Mouse (Mus musculus): ENCODE measurements around the gene Cacna1i.

The Cacna1i gene

DNA sequence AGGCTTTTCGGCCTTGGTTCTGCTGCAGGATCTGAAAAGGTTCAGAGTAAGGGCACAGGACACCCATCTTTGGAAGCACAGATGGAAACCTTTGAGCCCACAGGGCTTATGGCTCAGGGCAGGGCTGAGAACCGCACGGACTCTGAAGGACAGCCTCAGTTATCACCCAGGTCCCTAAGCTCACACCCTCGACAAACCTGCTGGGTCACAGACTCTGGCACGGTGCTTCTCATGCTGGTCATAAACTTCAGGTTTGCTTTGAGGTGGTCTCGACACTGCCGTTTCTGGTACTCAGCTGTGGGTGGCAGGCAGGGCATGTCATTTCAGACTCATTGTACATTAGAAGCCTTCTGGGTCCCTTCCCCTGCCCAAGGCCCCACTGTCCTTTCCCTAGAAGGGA is 25.9 kb upstream of the Cacna1i start:
- no peak for TF ChIP-seq POU5F1 (IDR thresholded peaks at IDR 0.05; ENCODE audit: borderline replicate concordance, low read length)
- no peak for TF ChIP-seq NANOG (IDR thresholded peaks at IDR 0.05; ENCODE audit: borderline replicate concordance, low read length)
- TF ChIP-seq CTCF (conservative IDR thresholded peaks at IDR 0.05; ENCODE audit: low read length) = no peak
- Histone ChIP-seq H3K36me3 (ENCODE audit: insufficient read depth, low read length) (peaks cover 61% of the 10 kb centered on the region), H3K4me3 (replicated peaks; ENCODE audit: low read length) (no peak overlapping the region), H3K9me3 (ENCODE audit: low read length) (no peaks in the 10 kb centered on the region), H3K27me3 (ENCODE audit: insufficient read depth, low read length) (no peaks in the 10 kb centered on the region), H3K4me1 (replicated peaks; ENCODE audit: low read depth, low read length) (peaks cover 77% of the 10 kb centered on the region)

DNA sequence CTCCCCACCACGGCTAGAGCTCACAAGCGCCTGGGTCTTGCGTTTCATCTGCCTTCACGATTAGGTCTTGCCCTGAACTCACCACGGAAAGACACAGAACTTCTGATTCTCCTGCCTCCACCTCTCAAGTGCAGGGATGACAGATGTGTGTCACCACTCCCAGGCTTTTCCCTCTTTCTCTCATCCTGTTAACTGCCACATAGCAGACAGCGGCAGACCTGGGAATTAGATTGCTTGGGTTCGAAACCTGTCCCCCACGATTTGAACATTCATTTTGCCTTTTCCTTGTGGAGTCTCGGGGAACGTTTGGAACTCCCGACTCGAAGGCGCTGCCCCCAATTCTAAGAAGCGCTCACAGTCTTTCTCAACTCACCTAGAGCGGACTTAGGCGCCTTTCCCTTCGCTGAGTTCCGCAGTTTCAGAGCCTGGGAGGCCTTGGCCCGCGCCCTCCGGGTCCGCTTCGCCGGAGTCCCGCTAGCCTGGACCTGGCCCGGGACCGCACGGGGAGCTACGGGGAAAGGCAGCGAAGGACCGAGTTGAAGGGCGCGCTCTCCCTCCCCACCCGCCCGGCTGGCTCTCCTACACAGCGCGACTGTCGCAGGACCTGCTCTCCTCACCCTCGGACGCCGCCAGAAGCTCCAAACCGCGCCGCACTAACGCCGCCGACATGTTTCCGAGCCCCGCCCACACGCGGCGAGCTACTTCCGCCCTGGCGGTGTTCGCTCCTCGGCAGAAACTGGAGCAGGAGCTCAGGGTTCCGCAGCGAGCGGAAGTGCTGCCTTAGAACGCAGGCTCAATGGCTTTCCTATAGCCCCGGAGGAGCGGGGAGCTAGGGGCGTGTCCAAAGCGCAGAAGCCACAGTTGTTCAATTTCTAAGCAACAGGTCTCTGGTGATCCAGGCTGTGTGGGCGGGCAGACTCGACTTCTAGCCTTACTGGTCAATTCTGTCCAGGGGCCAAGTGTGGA is 23.1 kb upstream of the Cacna1i start, which contains the start of gene Rps19bp1:
Rps19bp1 (minus strand) TSS at position 706 of the 966 bp plus-strand sequence.
- Histone ChIP-seq H3K4me1 (replicated peaks; ENCODE audit: low read depth, low read length) (peaks cover 54% of the 10 kb centered on the region), H3K4me3 (replicated peaks; ENCODE audit: low read length) (peak within 1 kb of the TSS; percentile 98), H3K36me3 (ENCODE audit: insufficient read depth, low read length) (peaks cover 39% of the 10 kb centered on the region), H3K9me3 (ENCODE audit: low read length) (peaks cover under 1% of the 10 kb centered on the region; the same call in 1 of the 2 replicates), H3K27me3 (ENCODE audit: insufficient read depth, low read length) (no peaks in the 10 kb centered on the region)
- TF ChIP-seq POU5F1 (IDR thresholded peaks at IDR 0.05; ENCODE audit: borderline replicate concordance, low read length) (no peak), NANOG (IDR thresholded peaks at IDR 0.05; ENCODE audit: borderline replicate concordance, low read length) (no peak), CTCF (conservative IDR thresholded peaks at IDR 0.05; ENCODE audit: low read length) (no peak)

DNA sequence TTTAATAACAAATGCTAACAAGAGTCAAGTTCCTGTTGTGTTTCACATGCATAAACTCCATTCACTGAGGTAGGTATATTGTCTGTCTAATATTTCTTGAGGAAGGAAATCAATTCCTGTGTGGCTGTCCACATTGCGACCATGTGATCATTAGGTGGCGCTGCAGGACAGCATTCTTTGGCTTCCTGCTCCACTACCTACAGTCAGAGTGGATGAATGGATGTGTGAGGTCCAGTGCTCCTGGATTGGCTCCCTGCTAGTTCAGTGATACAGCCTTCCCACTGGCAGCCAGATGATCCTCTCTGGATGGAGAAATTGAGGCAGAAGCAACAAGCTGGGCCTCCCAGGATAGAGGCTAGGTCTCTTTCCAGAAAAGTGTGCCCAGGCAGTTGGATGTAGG is 20.8 kb upstream of the Cacna1i start:
- H3K4me3 ChIP-seq (replicated peaks; ENCODE audit: low read length) = no peak overlapping the region
- no peaks in the 10 kb centered on the region for H3K27me3 ChIP-seq (ENCODE audit: insufficient read depth, low read length)
- no peak for TF ChIP-seq POU5F1 (IDR thresholded peaks at IDR 0.05; ENCODE audit: borderline replicate concordance, low read length)
- peak; percentile 78 for TF ChIP-seq CTCF (conservative IDR thresholded peaks at IDR 0.05; ENCODE audit: low read length)
- TF ChIP-seq NANOG (IDR thresholded peaks at IDR 0.05; ENCODE audit: borderline replicate concordance, low read length) = no peak
- H3K36me3 ChIP-seq (ENCODE audit: insufficient read depth, low read length) = peaks cover 16% of the 10 kb centered on the region
- peaks cover 31% of the 10 kb centered on the region for H3K4me1 ChIP-seq (replicated peaks; ENCODE audit: low read depth, low read length)
- H3K9me3 ChIP-seq (ENCODE audit: low read length) = peaks cover 20% of the 10 kb centered on the region

DNA sequence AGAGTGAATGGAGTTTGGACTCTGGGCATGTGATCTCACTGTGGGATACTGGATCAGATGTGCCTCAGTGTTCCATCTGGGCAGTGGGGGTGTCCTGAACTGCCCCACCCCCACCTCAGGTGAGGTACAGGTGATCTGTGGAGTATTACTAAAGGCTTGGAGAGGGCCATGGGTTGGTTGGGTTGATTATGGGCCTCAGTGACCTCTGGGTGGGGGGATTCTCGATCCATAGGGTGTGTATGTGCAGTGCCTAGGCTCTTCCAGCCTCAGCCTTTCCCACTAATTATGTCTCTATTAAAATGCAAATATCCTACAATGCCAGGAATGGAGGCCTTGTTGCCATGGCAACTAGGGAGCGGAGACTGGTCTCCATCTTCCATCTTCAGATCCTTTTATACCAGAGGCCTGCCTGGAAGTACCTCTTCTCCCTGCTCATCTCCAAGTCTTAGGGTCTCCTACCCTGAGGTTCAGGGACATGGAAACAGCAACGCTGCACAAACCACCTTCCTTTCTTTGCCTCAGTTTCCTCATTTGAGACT is 15.1 kb upstream of the Cacna1i start:
- Histone ChIP-seq H3K9me3 (ENCODE audit: low read length) (peaks cover 20% of the 10 kb centered on the region), H3K27me3 (ENCODE audit: insufficient read depth, low read length) (no peaks in the 10 kb centered on the region), H3K4me3 (replicated peaks; ENCODE audit: low read length) (no peak overlapping the region), H3K36me3 (ENCODE audit: insufficient read depth, low read length) (no peaks in the 10 kb centered on the region), H3K4me1 (replicated peaks; ENCODE audit: low read depth, low read length) (peaks cover 41% of the 10 kb centered on the region)
- TF ChIP-seq NANOG (IDR thresholded peaks at IDR 0.05; ENCODE audit: borderline replicate concordance, low read length) = no peak
- TF ChIP-seq POU5F1 (IDR thresholded peaks at IDR 0.05; ENCODE audit: borderline replicate concordance, low read length) = no peak
- no peak for TF ChIP-seq CTCF (conservative IDR thresholded peaks at IDR 0.05; ENCODE audit: low read length)

DNA sequence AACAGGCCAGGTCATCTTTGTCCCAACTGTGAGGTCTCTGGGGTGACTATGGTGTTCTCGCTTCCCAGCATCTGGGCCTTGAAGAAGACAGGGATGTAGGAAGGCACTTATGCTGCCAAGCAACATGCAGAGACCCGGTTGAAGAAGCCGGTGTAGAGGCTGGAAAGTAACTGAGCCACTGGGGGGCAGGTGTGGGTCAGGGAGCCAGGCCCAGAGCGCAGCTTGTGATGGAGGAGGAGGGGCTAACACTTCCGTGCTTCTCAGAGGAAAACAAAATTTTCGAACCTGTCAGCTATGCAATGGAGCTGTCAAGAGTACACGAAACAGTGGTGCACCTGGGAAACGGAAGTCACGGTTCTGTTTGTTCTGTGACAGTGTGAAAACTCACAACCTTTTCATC is 9.9 kb upstream of the Cacna1i start:
- H3K4me3 ChIP-seq (replicated peaks; ENCODE audit: low read length) = no peak overlapping the region
- no peaks in the 10 kb centered on the region for H3K9me3 ChIP-seq (ENCODE audit: low read length)
- no peak for TF ChIP-seq NANOG (IDR thresholded peaks at IDR 0.05; ENCODE audit: borderline replicate concordance, low read length)
- TF ChIP-seq CTCF (conservative IDR thresholded peaks at IDR 0.05; ENCODE audit: low read length) = no peak
- no peak for TF ChIP-seq POU5F1 (IDR thresholded peaks at IDR 0.05; ENCODE audit: borderline replicate concordance, low read length)
- peaks cover 48% of the 10 kb centered on the region for H3K4me1 ChIP-seq (replicated peaks; ENCODE audit: low read depth, low read length)
- no peaks in the 10 kb centered on the region for H3K36me3 ChIP-seq (ENCODE audit: insufficient read depth, low read length)
- peaks cover 15% of the 10 kb centered on the region for H3K27me3 ChIP-seq (ENCODE audit: insufficient read depth, low read length)

DNA sequence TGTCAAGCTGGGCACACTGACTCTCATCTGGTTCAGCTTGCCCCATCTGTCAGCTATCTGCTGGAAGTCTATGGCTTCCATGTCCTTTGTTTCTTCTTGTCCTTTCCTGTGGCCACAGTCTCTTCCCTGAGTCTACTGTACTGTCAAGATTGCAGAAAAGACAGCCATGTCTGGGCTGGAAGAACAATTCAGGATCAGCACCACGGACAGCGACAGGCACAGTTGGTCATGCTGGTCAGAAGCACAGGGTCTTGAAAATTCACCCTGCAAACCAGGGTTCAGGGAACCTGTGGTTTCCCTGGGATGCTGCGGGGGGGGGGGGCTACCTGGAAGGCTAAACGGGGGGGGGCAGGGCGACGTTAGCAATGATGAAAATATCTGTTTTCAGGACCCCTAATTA is 9.4 kb upstream of the Cacna1i start:
- Histone ChIP-seq H3K36me3 (ENCODE audit: insufficient read depth, low read length) (no peaks in the 10 kb centered on the region), H3K4me1 (replicated peaks; ENCODE audit: low read depth, low read length) (peaks cover 45% of the 10 kb centered on the region), H3K27me3 (ENCODE audit: insufficient read depth, low read length) (peaks cover 18% of the 10 kb centered on the region), H3K9me3 (ENCODE audit: low read length) (no peaks in the 10 kb centered on the region), H3K4me3 (replicated peaks; ENCODE audit: low read length) (no peak overlapping the region)
- TF ChIP-seq POU5F1 (IDR thresholded peaks at IDR 0.05; ENCODE audit: borderline replicate concordance, low read length) (no peak), CTCF (conservative IDR thresholded peaks at IDR 0.05; ENCODE audit: low read length) (no peak), NANOG (IDR thresholded peaks at IDR 0.05; ENCODE audit: borderline replicate concordance, low read length) (no peak)

DNA sequence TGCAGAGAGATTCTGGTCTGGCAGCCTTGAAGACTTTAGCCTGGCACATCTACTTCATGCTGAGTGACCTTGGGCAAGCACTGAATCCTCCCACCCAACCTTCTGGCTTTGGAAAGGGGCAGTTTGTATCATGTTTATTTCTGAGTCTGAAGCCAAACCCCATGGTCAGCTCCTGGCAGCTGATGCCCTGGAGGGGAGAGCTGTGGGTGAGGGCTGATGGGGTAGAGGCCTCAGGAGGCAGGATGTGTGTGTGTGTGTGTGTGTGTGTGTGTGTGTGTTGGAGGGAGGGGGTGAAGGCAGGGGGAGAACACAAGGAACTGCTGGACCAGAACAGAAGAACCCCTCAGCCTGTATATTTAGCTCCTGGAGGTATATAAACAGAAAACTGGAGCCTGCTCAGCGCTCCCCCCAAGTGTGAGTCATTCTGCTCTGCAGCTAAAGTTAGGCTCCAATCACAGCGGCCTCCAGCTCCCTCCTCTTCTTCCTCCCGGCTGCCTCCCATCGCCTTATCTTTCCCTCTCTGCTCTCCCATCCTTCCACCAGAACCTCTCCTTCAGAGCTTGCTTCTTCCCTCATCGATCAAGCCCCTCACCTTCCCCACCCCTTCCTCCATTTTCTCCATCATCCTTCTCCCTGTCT is 8.8 kb upstream of the Cacna1i start:
- TF ChIP-seq NANOG (IDR thresholded peaks at IDR 0.05; ENCODE audit: borderline replicate concordance, low read length) (no peak), POU5F1 (IDR thresholded peaks at IDR 0.05; ENCODE audit: borderline replicate concordance, low read length) (no peak), CTCF (conservative IDR thresholded peaks at IDR 0.05; ENCODE audit: low read length) (no peak)
- H3K36me3 ChIP-seq (ENCODE audit: insufficient read depth, low read length) = no peaks in the 10 kb centered on the region
- H3K9me3 ChIP-seq (ENCODE audit: low read length) = no peaks in the 10 kb centered on the region
- H3K4me3 ChIP-seq (replicated peaks; ENCODE audit: low read length) = no peak overlapping the region
- H3K4me1 ChIP-seq (replicated peaks; ENCODE audit: low read depth, low read length) = peaks cover 41% of the 10 kb centered on the region
- H3K27me3 ChIP-seq (ENCODE audit: insufficient read depth, low read length) = peaks cover 22% of the 10 kb centered on the region

DNA sequence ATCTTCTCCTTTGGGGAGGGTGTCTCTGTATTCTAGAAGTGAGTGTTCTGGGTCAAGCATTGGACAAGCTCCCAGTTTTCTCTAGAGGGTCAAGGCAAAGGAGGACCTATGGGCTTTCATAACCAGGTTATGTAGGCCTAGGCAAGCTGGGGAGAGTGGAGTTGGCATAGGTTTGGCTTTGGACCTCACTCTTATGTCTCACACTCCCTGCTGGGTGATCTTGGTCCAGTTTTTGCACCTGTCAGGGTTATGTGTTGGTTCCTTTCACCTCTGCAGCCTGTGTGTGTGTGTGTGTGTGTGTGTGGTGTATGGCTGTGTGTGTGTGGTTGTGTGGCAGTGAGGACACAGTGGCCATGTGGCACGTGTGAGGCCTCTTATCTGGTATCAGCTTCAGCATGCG is 8.0 kb upstream of the Cacna1i start:
- no peaks in the 10 kb centered on the region for H3K36me3 ChIP-seq (ENCODE audit: insufficient read depth, low read length)
- H3K4me1 ChIP-seq (replicated peaks; ENCODE audit: low read depth, low read length) = peaks cover 34% of the 10 kb centered on the region
- peaks cover 31% of the 10 kb centered on the region for H3K27me3 ChIP-seq (ENCODE audit: insufficient read depth, low read length)
- no peak overlapping the region for H3K4me3 ChIP-seq (replicated peaks; ENCODE audit: low read length)
- no peak for TF ChIP-seq NANOG (IDR thresholded peaks at IDR 0.05; ENCODE audit: borderline replicate concordance, low read length)
- TF ChIP-seq POU5F1 (IDR thresholded peaks at IDR 0.05; ENCODE audit: borderline replicate concordance, low read length) = no peak
- no peak for TF ChIP-seq CTCF (conservative IDR thresholded peaks at IDR 0.05; ENCODE audit: low read length)
- no peaks in the 10 kb centered on the region for H3K9me3 ChIP-seq (ENCODE audit: low read length)

All from E14TG2a.4 (cell line).